Mouse (Mus musculus) midbrain, embryonic 13.5 days (tissue): ENCODE results near the gene Asic2. TPM values are rescaled to one million over a fixed set of nuclear protein-coding genes. Genes with fewer than 3 reads are reported as not detected.

Source experiments
- ATAC-seq: fragments of 200-750 bp; cut with Nextera tagmentation; 2 replicates; pipeline ENCODE4 v1.8.0; 2017; ENCODE audit warnings: mild to moderate bottlenecking, moderate TSS enrichment, moderate library complexity
- H3K27ac ChIP-seq: fragments of 300-500 bp; sonication (generic); 2 replicates; pipeline ENCODE4 v1.5.1; 2015; ENCODE audit warnings: inconsistent platforms, mild to moderate bottlenecking, moderate library complexity
- H3K27me3 ChIP-seq: fragments of 300-500 bp; sonication (generic); 2 replicates; pipeline ENCODE4 v1.6.1; 2015; ENCODE audit warnings: mild to moderate bottlenecking, inconsistent platforms
- H3K36me3 ChIP-seq: fragments of 300-500 bp; sonication (generic); 2 replicates; pipeline ENCODE4 v1.6.1; 2015; ENCODE audit warnings: mild to moderate bottlenecking, inconsistent platforms
- H3K4me1 ChIP-seq: fragments of 300-500 bp; sonication (generic); replicated peaks from 2 replicates; pipeline ENCODE4 v1.6.1; 2015; ENCODE audit warnings: inconsistent platforms
- H3K4me2 ChIP-seq: fragments of 300-500 bp; sonication (generic); replicated peaks from 2 replicates; pipeline ENCODE4 v1.6.1; 2015; ENCODE audit warnings: moderate library complexity, mild to moderate bottlenecking, inconsistent platforms
- H3K4me3 ChIP-seq: fragments of 300-500 bp; sonication (generic); replicated peaks from 2 replicates; pipeline ENCODE4 v1.5.1; 2015; ENCODE audit warnings: mild to moderate bottlenecking, inconsistent platforms
- H3K9ac ChIP-seq: fragments of 300-500 bp; sonication (generic); replicated peaks from 2 replicates; pipeline ENCODE4 v1.6.1; 2015; ENCODE audit warnings: mild to moderate bottlenecking, inconsistent platforms
- H3K9me3 ChIP-seq: fragments of 300-500 bp; sonication (generic); 2 replicates; pipeline ENCODE4 v1.6.1; 2016; ENCODE audit warnings: mild to moderate bottlenecking, inconsistent platforms
- WGBS: fragments of 180-500 bp; shearing (Covaris S2); methylation state at CpG from one replicate; pipeline ENCODE4 v1.1.7; 2015; 5-methylcytosine and 5-hydroxymethylcytosine counted together
- polyA plus RNA-seq: library from polyadenylated mRNA; unstranded; fragments of >200 nt; fragmentation: Nextera tagmentation; extraction: Ambion mirVana; gene quantifications from 2 replicates; pipeline ENCODE4 v1.2.1, GENCODE M21; 2015

Gene Asic2
- polyA plus RNA-seq, 1 experiment from 2014 or later: 5.0 TPM

DNA sequence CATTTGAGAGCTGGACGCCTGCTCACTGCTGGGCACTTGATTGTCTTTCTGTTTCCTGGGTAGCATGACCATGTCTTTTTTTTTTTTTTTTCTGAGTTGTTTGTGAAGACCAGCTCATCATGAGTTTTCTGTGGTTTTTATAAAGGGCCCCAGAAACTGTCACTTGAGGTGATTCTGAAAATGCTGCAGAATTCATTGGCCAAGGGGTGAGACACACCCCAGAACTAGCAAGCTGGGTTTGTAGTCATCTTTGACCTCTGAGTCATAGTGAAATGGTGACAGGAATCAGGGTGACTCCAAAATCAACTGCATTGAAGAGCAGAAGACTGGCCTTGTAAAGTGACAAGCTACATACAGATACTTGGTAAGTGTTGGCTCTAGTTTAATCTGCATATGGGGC is 521.9 kb downstream of the Asic2 start:
- 73% methylated on average over 1 of the region's 1 CpGs for WGBS
- no peaks in the 10 kb centered on the region for H3K36me3 ChIP-seq
- H3K4me1 ChIP-seq: no peaks in the 10 kb centered on the region
- ATAC-seq: no peak
- no peak overlapping the region for H3K9ac ChIP-seq
- no peak overlapping the region for H3K4me2 ChIP-seq
- H3K4me3 ChIP-seq: no peak overlapping the region
- H3K27me3 ChIP-seq: no peaks in the 10 kb centered on the region
- H3K27ac ChIP-seq: no peak overlapping the region
- H3K9me3 ChIP-seq: no peaks in the 10 kb centered on the region

DNA sequence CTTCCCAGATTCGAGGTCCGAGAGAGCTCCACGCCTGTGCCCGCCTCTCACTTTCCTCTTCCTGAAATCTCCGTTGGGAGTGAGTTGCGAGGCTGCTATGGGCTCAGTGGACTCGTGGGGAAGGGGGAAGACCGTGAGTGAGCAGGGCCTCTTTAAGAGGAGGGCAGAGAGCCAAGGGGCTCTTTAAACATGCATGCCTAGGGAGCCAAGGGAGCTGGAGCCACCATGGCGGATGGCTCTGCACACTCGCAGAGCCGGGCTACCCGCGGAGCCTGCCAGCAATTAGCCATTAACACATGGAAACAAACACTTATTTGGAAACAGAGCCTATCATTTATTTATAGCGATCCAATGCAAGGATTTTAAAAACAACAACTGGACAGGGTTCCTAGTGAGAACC is 541.4 kb downstream of the Asic2 start:
- ATAC-seq: no peak
- H3K9ac ChIP-seq: no peak overlapping the region; the same call in 1 of the 2 replicates
- WGBS: 53% methylated on average over 14 of the region's 14 CpGs
- no peaks in the 10 kb centered on the region for H3K9me3 ChIP-seq
- no peak overlapping the region for H3K27ac ChIP-seq
- no peak overlapping the region for H3K4me2 ChIP-seq
- no peaks in the 10 kb centered on the region for H3K36me3 ChIP-seq
- peaks cover 5% of the 10 kb centered on the region; the same call in 1 of the 2 replicates for H3K4me1 ChIP-seq
- no peak overlapping the region for H3K4me3 ChIP-seq
- no peaks in the 10 kb centered on the region for H3K27me3 ChIP-seq

- ATAC-seq: no peak
- H3K27me3 ChIP-seq: no peaks in the 10 kb centered on the region
- H3K9me3 ChIP-seq: no peaks in the 10 kb centered on the region
- H3K27ac ChIP-seq: no peak overlapping the region
- H3K9ac ChIP-seq: no peak overlapping the region
- H3K4me1 ChIP-seq: no peaks in the 10 kb centered on the region
- 93% methylated on average over 3 of the region's 3 CpGs for WGBS
- no peak overlapping the region for H3K4me3 ChIP-seq
- H3K36me3 ChIP-seq: no peaks in the 10 kb centered on the region
- H3K4me2 ChIP-seq: no peak overlapping the region
These were observed 549.1 kb downstream of the Asic2 start for GRCm38 (mm10) chr11:81419112-81419511.

DNA sequence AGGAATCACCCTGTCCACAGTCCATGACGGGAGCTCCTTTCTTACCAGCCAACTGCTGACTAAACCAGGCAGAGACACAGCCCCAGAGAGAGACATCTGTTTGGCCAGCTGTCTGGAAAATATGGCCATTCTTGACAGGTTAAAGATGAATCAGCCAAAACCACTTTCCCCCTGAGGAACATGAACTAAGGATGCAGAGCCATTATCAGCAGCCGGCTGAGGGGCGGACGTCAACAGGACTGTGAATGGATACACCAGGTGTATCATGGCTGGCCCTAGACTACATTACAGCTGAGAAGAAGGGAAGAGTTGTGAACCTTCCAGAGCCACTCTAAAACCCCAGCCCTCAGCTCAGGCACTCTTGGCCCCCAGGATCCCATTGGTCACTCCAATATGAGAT is 550.2 kb downstream of the Asic2 start:
- no peak overlapping the region for H3K9ac ChIP-seq
- 92% methylated on average over 4 of the region's 4 CpGs for WGBS
- no peaks in the 10 kb centered on the region for H3K4me1 ChIP-seq
- no peaks in the 10 kb centered on the region for H3K36me3 ChIP-seq
- H3K27me3 ChIP-seq: no peaks in the 10 kb centered on the region
- H3K27ac ChIP-seq: no peak overlapping the region
- no peaks in the 10 kb centered on the region for H3K9me3 ChIP-seq
- no peak for ATAC-seq
- no peak overlapping the region for H3K4me3 ChIP-seq
- no peak overlapping the region for H3K4me2 ChIP-seq

GRCm38 (mm10) chr11:81416319-81416718 is 551.9 kb downstream of the Asic2 start:
- Histone ChIP-seq H3K27me3 (no peaks in the 10 kb centered on the region), H3K4me3 (no peak overlapping the region), H3K36me3 (no peaks in the 10 kb centered on the region), H3K4me2 (no peak overlapping the region), H3K4me1 (no peaks in the 10 kb centered on the region), H3K27ac (no peak overlapping the region), H3K9ac (no peak overlapping the region), H3K9me3 (no peaks in the 10 kb centered on the region)
- no peak for ATAC-seq
- 81% methylated on average over 6 of the region's 6 CpGs for WGBS

DNA sequence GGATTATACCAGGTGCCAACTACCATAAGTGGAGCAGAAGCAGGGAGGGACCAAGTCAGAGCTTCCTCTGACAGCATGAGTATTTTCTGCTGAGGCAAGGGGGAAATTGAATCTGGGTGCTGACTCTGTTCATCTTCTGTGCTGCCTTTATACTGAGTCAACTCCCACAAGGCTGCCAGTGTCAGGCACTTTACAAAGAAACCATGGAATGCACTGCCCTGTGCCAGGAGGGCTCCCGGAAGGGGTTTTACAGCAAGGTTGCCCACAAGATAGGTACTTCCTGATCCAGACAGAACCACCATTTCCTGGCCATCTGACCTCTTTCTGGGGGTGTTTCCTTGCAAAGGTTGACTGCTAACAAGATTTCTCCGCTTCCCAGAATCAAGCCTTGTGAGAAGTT is 553.7 kb downstream of the Asic2 start:
- Histone ChIP-seq H3K27ac (no peak overlapping the region), H3K9me3 (no peaks in the 10 kb centered on the region), H3K4me3 (no peak overlapping the region), H3K36me3 (no peaks in the 10 kb centered on the region), H3K9ac (no peak overlapping the region), H3K4me1 (no peaks in the 10 kb centered on the region), H3K27me3 (no peaks in the 10 kb centered on the region), H3K4me2 (no peak overlapping the region)
- ATAC-seq: no peak
- 93% methylated on average over 2 of the region's 2 CpGs for WGBS

DNA sequence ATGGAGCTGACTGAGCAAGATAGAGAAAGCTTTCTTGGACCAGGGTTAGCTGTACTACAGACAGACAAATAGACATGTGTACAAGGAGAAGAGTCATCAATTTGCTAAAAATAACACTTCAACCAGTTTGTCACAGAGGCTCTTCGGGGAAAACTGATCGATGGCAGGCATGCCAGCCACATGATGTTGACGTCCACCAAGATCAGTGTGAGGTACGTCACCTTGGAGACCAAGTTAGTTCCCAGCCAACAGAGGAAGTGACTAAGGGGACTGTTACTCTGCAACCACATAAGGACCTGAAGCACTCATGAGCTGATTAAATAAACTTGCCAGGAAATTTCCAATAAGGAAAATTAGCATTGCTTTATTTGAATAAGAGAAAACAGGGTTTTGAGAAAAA is 557.0 kb downstream of the Asic2 start:
- Histone ChIP-seq H3K9me3 (no peaks in the 10 kb centered on the region), H3K27ac (no peak overlapping the region), H3K4me1 (no peaks in the 10 kb centered on the region), H3K4me2 (no peak overlapping the region), H3K27me3 (no peaks in the 10 kb centered on the region), H3K9ac (no peak overlapping the region), H3K36me3 (no peaks in the 10 kb centered on the region), H3K4me3 (no peak overlapping the region)
- ATAC-seq: no peak
- whole genome bisulfite sequencing: 89% methylated on average over 4 of the region's 4 CpGs

DNA sequence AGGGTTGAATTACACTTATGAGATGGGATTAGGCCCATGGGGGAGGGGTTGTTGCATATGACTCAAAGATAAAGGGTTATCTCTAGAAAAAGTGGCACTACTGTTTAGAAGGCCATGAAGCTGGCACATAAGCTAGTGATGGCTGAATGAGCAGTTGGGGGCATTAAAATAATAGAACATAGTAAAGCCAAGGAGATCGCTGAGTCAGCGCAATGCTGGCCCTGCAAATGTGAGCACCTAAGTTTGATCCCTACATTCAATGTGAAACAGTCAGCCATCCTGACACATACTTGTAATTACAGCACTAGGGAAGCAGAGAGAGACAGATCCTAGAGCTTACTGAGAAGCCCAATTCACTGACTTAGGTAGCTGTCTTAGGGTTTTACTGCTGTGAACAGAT is 562.3 kb downstream of the Asic2 start:
- Histone ChIP-seq H3K9me3 (no peaks in the 10 kb centered on the region), H3K9ac (no peak overlapping the region), H3K27me3 (no peaks in the 10 kb centered on the region), H3K4me2 (no peak overlapping the region), H3K27ac (no peak overlapping the region), H3K4me1 (0 out of 2 replicates have a peak, but pooled peaks cover 6% of the 10 kb centered on the region), H3K36me3 (no peaks in the 10 kb centered on the region), H3K4me3 (no peak overlapping the region)
- ATAC-seq: no peak
- 97% methylated on average over 2 of the region's 2 CpGs for WGBS

GRCm38 (mm10) chr11:81402263-81402662 is 566.0 kb downstream of the Asic2 start:
- WGBS: 93% methylated on average over 8 of the region's 8 CpGs
- Histone ChIP-seq H3K4me2 (no peak overlapping the region), H3K9ac (no peak overlapping the region), H3K4me1 (0 out of 2 replicates have a peak, but pooled peaks cover 6% of the 10 kb centered on the region), H3K9me3 (no peaks in the 10 kb centered on the region), H3K4me3 (no peak overlapping the region), H3K27ac (no peak overlapping the region), H3K27me3 (no peaks in the 10 kb centered on the region), H3K36me3 (no peaks in the 10 kb centered on the region)
- ATAC-seq: no peak

- no peaks in the 10 kb centered on the region for H3K4me1 ChIP-seq
- H3K27me3 ChIP-seq: no peaks in the 10 kb centered on the region
- H3K4me2 ChIP-seq: no peak overlapping the region
- no peak overlapping the region for H3K4me3 ChIP-seq
- 65% methylated on average over 9 of the region's 9 CpGs for WGBS
- ATAC-seq: no peak
- no peaks in the 10 kb centered on the region for H3K36me3 ChIP-seq
- no peaks in the 10 kb centered on the region for H3K9me3 ChIP-seq
- H3K9ac ChIP-seq: no peak overlapping the region
- H3K27ac ChIP-seq: no peak overlapping the region
These were observed 575.4 kb downstream of the Asic2 start for GRCm38 (mm10) chr11:81392855-81393254.

DNA sequence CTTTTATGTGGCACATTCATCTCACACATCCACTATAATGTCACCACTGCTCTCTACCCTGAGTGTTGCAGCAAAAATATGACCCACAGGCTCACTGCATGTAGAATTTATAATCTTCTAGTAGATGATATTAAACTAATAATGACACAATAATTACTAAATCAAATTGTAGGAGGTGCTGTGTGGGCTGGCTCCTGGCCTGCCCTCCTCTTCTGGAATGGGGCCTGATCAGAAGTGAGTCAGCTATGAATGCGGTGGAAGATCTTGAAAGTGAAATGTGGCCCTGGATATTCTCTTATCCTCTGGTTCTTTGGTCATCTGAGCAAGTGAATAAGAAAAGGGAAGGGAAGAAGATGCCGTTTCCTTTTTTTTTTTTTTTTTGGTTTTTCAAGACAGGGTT is 582.1 kb downstream of the Asic2 start:
- no peaks in the 10 kb centered on the region for H3K27me3 ChIP-seq
- H3K9me3 ChIP-seq: no peaks in the 10 kb centered on the region
- no peak overlapping the region for H3K4me3 ChIP-seq
- H3K9ac ChIP-seq: no peak overlapping the region
- no peak for ATAC-seq
- peaks cover 11% of the 10 kb centered on the region for H3K4me1 ChIP-seq
- WGBS: 94% methylated on average over 2 of the region's 2 CpGs
- no peak overlapping the region for H3K4me2 ChIP-seq
- no peaks in the 10 kb centered on the region for H3K36me3 ChIP-seq
- H3K27ac ChIP-seq: no peak overlapping the region

DNA sequence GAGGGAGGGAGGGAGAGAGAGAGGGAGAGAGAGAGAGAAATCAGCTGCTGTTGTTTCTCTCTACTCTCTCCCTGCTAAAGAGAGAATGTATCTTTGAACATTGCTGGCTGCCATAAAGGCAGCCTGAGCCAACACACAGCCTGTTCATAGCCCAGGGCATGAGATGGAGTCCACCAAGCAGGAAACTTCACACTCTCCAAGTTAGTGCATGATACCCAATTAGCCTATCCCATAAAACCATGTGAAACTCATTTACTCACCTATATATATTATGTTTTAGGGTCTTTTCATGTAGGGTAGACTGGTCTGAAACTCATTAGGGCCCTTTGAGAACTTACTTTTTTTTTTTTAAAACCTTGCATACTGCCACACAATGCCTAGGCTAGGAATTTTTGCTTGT is 582.7 kb downstream of the Asic2 start:
- Histone ChIP-seq H3K27me3 (no peaks in the 10 kb centered on the region), H3K9ac (no peak overlapping the region), H3K27ac (no peak overlapping the region), H3K4me1 (peaks cover 14% of the 10 kb centered on the region), H3K4me3 (no peak overlapping the region), H3K4me2 (no peak overlapping the region), H3K9me3 (no peaks in the 10 kb centered on the region), H3K36me3 (no peaks in the 10 kb centered on the region)
- ATAC-seq: no peak

GRCm38 (mm10) chr11:81374841-81375240 is 593.4 kb downstream of the Asic2 start:
- ATAC-seq: no peak
- H3K4me2 ChIP-seq: no peak overlapping the region
- H3K9ac ChIP-seq: no peak overlapping the region
- H3K27me3 ChIP-seq: no peaks in the 10 kb centered on the region
- H3K4me3 ChIP-seq: no peak overlapping the region
- peaks cover 12% of the 10 kb centered on the region for H3K4me1 ChIP-seq
- no peak overlapping the region for H3K27ac ChIP-seq
- H3K36me3 ChIP-seq: no peaks in the 10 kb centered on the region
- H3K9me3 ChIP-seq: peaks cover 6% of the 10 kb centered on the region; the same call in 1 of the 2 replicates
